Mouse (Mus musculus) spleen, adult 10 weeks (tissue): ENCODE results near the gene 9930111J21Rik1. TPM values are rescaled to one million over a fixed set of nuclear protein-coding genes. Genes with fewer than 3 reads are reported as not detected.

Experiments
- polyA plus RNA-seq: library from polyadenylated mRNA; stranded (reverse); fragments of 350-450 nt; fragmentation: Illumina TruSeq; extraction: RNeasy Lipid Tissue Mini Kit (QIAGEN cat#74804); gene quantifications from one replicate; pipeline ENCODE4 v1.2.3, GENCODE M21; 2015; ENCODE audit warnings: low replicate concordance; ENCODE audit not compliant: insufficient read depth

Gene 9930111J21Rik1
- polyA plus RNA-seq = 82.8 TPM

DNA sequence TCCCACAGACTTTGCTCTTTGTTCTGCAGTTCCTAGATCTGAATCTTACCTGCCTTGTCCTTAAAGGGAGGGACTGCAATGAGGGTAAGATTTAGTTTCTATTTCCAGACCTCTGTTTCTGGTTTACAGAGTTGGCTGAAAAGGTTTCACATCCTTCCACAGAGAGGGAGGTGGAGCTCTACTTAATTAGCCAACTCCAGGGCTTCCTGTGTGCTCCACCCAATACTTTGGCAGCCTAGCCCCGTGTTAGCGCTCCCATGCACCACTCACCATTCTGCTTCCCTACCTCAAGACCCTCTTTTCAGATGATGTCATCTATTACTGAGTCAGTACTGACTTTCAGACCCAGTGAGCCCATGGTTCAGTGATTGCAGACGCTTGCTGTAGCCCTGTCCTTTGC is at the start of gene 9930111J21Rik1:
Gene 9930111J21Rik1 (minus strand): TSS at position 148 of the 400 bp plus-strand sequence.

DNA sequence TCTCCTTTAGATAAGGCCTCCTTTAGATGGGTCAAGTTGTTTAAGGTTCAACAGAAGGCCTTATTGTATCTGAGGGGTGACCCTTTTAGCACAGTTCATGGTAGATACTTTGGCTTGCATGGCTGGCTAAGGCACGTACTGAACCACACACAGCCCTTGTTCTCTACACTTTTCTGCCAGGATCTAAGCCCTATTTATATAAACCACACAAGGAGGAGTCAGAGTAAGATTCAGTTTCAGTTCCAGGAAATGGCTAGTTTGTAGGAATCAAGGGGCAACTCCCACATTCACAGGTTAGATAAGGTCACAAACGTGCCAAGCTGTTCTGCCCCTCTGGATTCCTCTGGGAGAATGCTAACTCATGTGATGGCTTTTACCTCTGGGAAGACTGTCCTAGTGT is 14.8 kb upstream of the 9930111J21Rik1 start, which contains the start of gene Tgtp1:
Gene Tgtp1 (minus strand): TSS at position 155 of the 400 bp plus-strand sequence.

DNA sequence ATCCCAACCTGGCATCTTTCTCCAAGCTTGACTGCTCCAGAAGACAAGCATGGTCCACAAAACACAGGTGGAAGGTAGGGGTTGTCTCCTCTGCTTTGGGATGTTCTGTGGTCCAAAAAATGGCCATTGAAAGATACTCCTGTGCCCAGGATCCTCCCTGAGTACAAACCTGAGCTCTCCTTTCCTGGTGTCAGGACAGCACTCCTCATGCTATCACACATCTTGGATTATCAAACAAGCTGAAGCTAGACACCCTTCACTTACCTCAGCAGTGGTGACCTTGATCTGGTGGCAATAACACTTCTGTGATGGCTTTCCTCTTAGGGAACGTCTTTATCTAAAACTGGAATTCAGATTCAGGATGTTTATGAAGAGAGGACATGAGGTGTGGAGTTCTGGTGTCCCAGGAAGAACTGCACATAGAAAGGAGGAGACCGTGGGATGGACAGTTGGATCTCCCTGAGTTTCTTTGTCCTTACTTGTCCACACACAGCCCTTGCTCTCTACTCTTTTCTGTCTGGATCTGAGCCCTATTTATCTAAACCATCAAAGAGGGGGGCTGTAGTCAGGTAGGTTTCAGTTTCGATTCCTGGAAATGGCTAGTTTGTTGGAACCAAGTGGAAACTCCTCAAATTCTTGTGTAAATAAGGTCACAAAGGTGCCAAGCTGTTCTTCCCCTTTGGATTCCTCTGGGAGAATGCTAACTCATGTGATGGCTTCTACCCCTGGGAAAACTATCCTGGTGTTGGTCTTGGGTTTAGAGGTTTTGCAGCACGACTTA is 12.7 kb upstream of the 9930111J21Rik1 start, which contains the start of gene Gm12185:
Gene Gm12185 (minus strand): TSS at position 487 of the 781 bp plus-strand sequence.

DNA sequence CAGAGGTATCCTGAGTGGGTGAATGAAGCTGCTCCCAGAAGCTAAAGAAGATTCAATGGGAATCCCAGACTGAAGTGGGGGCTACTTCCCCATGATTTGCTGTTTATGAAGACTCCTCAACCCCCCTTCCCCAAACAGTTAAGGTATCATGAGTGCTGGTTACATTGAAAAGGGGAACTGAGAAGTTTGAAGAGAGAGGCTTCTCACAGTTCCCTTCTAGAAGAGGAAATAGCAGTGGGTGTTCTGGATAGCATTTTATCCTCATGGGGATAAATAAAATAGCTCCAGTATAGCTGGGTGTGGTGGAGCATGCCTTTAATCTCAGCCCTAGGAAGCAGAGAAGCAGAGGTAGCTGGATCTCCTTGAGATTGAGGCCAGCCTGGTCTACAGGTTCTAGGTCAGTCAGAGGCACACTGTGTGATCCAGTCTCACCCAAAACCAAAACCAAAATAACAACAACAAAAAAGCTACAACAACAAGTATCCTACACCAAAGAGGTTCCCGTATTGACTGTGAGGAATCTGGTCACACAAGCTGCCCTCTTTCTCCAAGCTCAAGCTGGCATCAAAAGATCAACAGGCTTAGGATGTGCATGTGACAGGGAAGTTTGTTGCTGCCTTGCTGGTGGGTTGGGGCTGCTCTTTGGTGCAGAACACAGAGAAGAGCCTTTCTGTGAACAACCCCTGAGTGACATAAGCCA is 808 bp downstream of the 9930111J21Rik1 start, which contains the start of gene Olfr56:
Gene Olfr56 (plus strand): TSS at position 650 of the 700 bp plus-strand sequence.

DNA sequence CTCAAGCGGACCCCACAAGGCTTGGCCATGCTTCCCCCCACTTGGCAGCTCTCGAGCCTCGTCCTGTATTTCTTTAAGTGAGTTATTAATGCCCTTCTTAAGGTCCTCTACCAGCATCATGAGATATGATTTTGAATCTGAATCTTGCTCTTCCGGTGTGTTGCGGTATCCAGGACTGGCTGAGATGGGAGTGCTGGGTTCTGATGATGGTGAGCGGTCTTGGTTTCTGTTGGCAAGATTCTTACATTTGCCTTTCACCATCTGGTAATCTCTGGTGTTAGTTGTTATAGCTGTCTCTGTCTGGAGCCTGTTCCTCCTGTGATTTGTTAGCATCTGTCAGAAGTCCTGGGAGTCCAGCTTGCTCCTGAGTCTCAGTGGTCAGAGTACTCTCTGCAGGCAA is 33.1 kb downstream of the 9930111J21Rik1 start, which contains the start of gene Psme2b:
Gene Psme2b (minus strand): TSS at position 101 of the 400 bp plus-strand sequence.

DNA sequence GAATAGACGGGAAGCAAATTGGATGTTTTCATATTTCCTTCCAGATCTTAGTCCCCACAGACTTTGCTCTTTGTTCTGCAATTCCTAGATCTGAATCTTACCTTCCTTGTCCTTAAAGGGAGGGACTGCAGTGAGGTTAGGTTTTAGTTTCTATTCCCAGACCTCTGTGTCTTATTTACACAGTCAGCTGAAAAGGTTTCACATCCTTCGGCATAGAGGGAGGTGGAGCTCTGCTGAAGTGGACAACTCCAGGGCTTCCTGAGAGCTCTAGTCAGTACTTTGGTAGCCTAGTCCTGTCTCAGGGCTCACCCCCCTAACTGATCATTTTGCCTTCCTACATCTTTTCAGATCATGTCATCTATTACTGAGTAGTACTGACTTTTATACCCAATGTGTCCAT is 77.2 kb downstream of the 9930111J21Rik1 start, which contains the start of gene Gm5431:
Gene Gm5431 (minus strand): TSS at position 194 of the 400 bp plus-strand sequence.

Other genes with a start within 250 kb of the 9930111J21Rik1 start
- gene Rack1, start 179.1 kb downstream of the 9930111J21Rik1 start, polyA plus RNA-seq = 1,423 TPM
- gene Trim41, start 162.0 kb downstream of the 9930111J21Rik1 start, polyA plus RNA-seq = 21.0 TPM
- gene Trim7, start 153.3 kb downstream of the 9930111J21Rik1 start, polyA plus RNA-seq = 95.2 TPM
- 4.8 TPM for gene Gm12184, start 152.7 kb downstream of the 9930111J21Rik1 start, polyA plus RNA-seq
- 119 TPM for gene Irgm1, start 107.7 kb downstream of the 9930111J21Rik1 start, polyA plus RNA-seq
- gene Gm5431, start 77.2 kb downstream of the 9930111J21Rik1 start, polyA plus RNA-seq = 7.3 TPM
- 66.3 TPM for gene Psme2b, start 33.2 kb downstream of the 9930111J21Rik1 start, polyA plus RNA-seq
- gene Olfr56, start 509 bp downstream of the 9930111J21Rik1 start, polyA plus RNA-seq = 1.4 TPM
- 5.8 TPM for gene Gm12185, start 12.8 kb upstream of the 9930111J21Rik1 start, polyA plus RNA-seq
- 38.6 TPM for gene Tgtp1, start 14.8 kb upstream of the 9930111J21Rik1 start, polyA plus RNA-seq
- gene 9930111J21Rik2, start 71.8 kb upstream of the 9930111J21Rik1 start, polyA plus RNA-seq = 201 TPM
- 120 TPM for gene Tgtp2, start 84.8 kb upstream of the 9930111J21Rik1 start, polyA plus RNA-seq
- gene Ifi47, start 97.2 kb upstream of the 9930111J21Rik1 start, polyA plus RNA-seq = 157 TPM
- gene Olfr1396, start 135.5 kb upstream of the 9930111J21Rik1 start, polyA plus RNA-seq = 0.17 TPM
- not detected for gene Olfr1395, start 162.9 kb upstream of the 9930111J21Rik1 start, polyA plus RNA-seq
- not detected for gene Olfr1394, start 175.0 kb upstream of the 9930111J21Rik1 start, polyA plus RNA-seq
- gene Btnl9, start 207.8 kb upstream of the 9930111J21Rik1 start, polyA plus RNA-seq = 7.4 TPM
- gene Zfp62, start 223.9 kb upstream of the 9930111J21Rik1 start, polyA plus RNA-seq = 103 TPM